In the genomic region with DNA sequence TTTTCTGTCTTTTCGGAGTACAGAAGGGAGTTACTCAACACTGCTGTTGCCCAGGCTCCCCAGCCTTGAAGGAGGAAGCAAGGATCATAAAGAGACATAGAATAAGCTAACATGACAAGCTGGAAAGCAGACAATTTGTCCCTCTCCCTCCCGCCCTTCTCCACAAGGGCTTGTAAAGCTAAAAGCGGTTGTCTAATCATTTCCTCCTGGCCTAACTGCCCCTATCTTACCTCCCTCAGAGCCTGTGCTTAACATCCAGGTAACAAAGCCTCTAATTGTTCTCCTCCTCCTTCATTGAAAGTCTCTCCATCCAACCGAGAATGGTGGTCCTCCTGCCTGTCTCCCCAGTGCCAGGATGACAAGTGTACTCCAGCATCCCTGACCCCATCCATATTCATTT, we compare ENCODE assay signal across 8 mouse cellular contexts. TPM values are rescaled to one million over a fixed set of nuclear protein-coding genes. Genes with fewer than 3 reads are reported as not detected.
A peak's percentile ranks its signal among the peaks of the same experiment; 100 is the strongest.
DNase-seq lines count a peak whose midpoint lies in the region; ATAC-seq lines count a peak whose summit lies in the region.

No protein-coding gene starts in this region.

- H3K27me3 ChIP-seq in heart, embryonic 12.5 days (replicated peaks) = no peaks in the 10 kb centered on the region
- no peaks in the 10 kb centered on the region for H3K27me3 ChIP-seq in hindbrain, embryonic 16.5 days (replicated peaks; ENCODE audit: control insufficient read depth, insufficient read depth, low read length)
- H3K27me3 ChIP-seq in midbrain, embryonic 12.5 days = no peaks in the 10 kb centered on the region

- no peak overlapping the region for H3K27ac ChIP-seq in heart, embryonic 12.5 days (ENCODE audit: poor library complexity, severe bottlenecking)
- no peak overlapping the region for H3K27ac ChIP-seq in hindbrain, embryonic 16.5 days (ENCODE audit: low read depth, low read length)
- no peak overlapping the region for H3K27ac ChIP-seq in midbrain, embryonic 12.5 days (replicated peaks)

- no peak for ATAC-seq in heart, embryonic 12.5 days (ENCODE audit: insufficient number of reproducible peaks, low FRiP score)
- no peak for ATAC-seq in hindbrain, embryonic 16.5 days
- ATAC-seq in midbrain, embryonic 12.5 days (ENCODE audit: low FRiP score, low read depth) = no peak
- ATAC-seq in monocyte, adult 5-6 weeks (replicated peaks; ENCODE audit: insufficient number of reproducible peaks, low FRiP score, low TSS enrichment, poor library complexity, severe bottlenecking) = no peak
- ATAC-seq in cerebellum, adult (ENCODE audit: insufficient number of reproducible peaks, low FRiP score, low TSS enrichment) = no peak

- intact Hi-C loops in heart, postnatal 25 days (cut with DNase I) = no loop called here

- H3K4me2 ChIP-seq in heart, embryonic 12.5 days = peak overlapping the region; percentile 93
- H3K4me2 ChIP-seq in hindbrain, embryonic 16.5 days (ENCODE audit: low read length) = peak overlapping the region; percentile 66
- H3K4me2 ChIP-seq in midbrain, embryonic 12.5 days (replicated peaks) = peak overlapping the region; percentile 67

- no peaks in the 10 kb centered on the region for H3K9me3 ChIP-seq in heart, embryonic 12.5 days (replicated peaks)
- no peaks in the 10 kb centered on the region for H3K9me3 ChIP-seq in hindbrain, embryonic 16.5 days (ENCODE audit: control insufficient read depth, low read length)
- no peaks in the 10 kb centered on the region for H3K9me3 ChIP-seq in midbrain, embryonic 12.5 days

- peaks cover 20% of the 10 kb centered on the region for H3K4me1 ChIP-seq in heart, embryonic 12.5 days (replicated peaks)
- peaks cover 15% of the 10 kb centered on the region for H3K4me1 ChIP-seq in hindbrain, embryonic 16.5 days (ENCODE audit: control insufficient read depth, insufficient read depth, low read depth, low read length)
- peaks cover 16% of the 10 kb centered on the region for H3K4me1 ChIP-seq in midbrain, embryonic 12.5 days

- WGBS in heart, embryonic 12.5 days = 55% methylated on average over 4 of the region's 4 CpGs
- 44% methylated on average over 4 of the region's 4 CpGs for WGBS in hindbrain, embryonic 16.5 days
- 48% methylated on average over 4 of the region's 4 CpGs for WGBS in midbrain, embryonic 12.5 days

- H3K9ac ChIP-seq in heart, embryonic 12.5 days = peak overlapping the region; percentile 52
- peak overlapping the region; percentile 42; the same call in 1 of the 2 replicates for H3K9ac ChIP-seq in hindbrain, embryonic 16.5 days (ENCODE audit: low read depth, low read length)
- peak overlapping the region; percentile 29; the same call in 1 of the 2 replicates for H3K9ac ChIP-seq in midbrain, embryonic 12.5 days (replicated peaks)

- H3K4me3 ChIP-seq in heart, embryonic 12.5 days = peak overlapping the region; percentile 74
- peak overlapping the region; percentile 64 for H3K4me3 ChIP-seq in hindbrain, embryonic 16.5 days (ENCODE audit: low read length)
- H3K4me3 ChIP-seq in midbrain, embryonic 12.5 days = peak overlapping the region; percentile 61

- DNase-seq in heart, postnatal 25 days (ENCODE audit: low spot score) = no peak
- peak; percentile 35 for DNase-seq in MEL-GATA-1-ER (ENCODE audit: extremely low read depth, low read depth)
- no peak for DNase-seq in adrenal gland, postnatal 36 days

- peaks cover 35% of the 10 kb centered on the region for H3K36me3 ChIP-seq in heart, embryonic 12.5 days
- peaks cover 6% of the 10 kb centered on the region; the same call in 1 of the 2 replicates for H3K36me3 ChIP-seq in hindbrain, embryonic 16.5 days (ENCODE audit: control insufficient read depth, insufficient read depth, low read length)
- peaks cover 33% of the 10 kb centered on the region for H3K36me3 ChIP-seq in midbrain, embryonic 12.5 days

RNA-seq across cellular contexts. Expression of a gene that starts 1.4 kb away (rescaled TPM):
- polyA plus RNA-seq in heart, embryonic 12.5 days (2016; fragmentation: Nextera tagmentation; extraction: Ambion mirVana) = 27.1 and 28.0 TPM in 2 replicates
- 10 to 100 TPM; 40.3 to 41.8 TPM for total RNA-seq in heart, postnatal 25 days (2021)
- polyA plus RNA-seq in hindbrain, embryonic 16.5 days (2015; fragmentation: Nextera tagmentation; extraction: Ambion mirVana) = 44.3 and 45.9 TPM in 2 replicates
- polyA plus RNA-seq in midbrain, embryonic 12.5 days (2016; fragmentation: Nextera tagmentation; extraction: Ambion mirVana) = 27.6 and 29.7 TPM in 2 replicates
- 6.1 to 10.7 TPM (median 9.1 TPM) in 3 replicates for total RNA-seq in monocyte, adult 5-6 weeks (2017)
- total RNA-seq in adrenal gland, postnatal 36 days (2021) = 100 to 1,000 TPM; 126 to 133 TPM

RNA-seq across cellular contexts. Expression of a gene that starts 5.8 kb away (rescaled TPM):
- 90.9 and 94.3 TPM in 2 replicates for polyA plus RNA-seq in heart, embryonic 12.5 days (2016; fragmentation: Nextera tagmentation; extraction: Ambion mirVana)
- total RNA-seq in heart, postnatal 25 days (2021) = 10 to 100 TPM; 46.6 to 51.5 TPM
- polyA plus RNA-seq in hindbrain, embryonic 16.5 days (2015; fragmentation: Nextera tagmentation; extraction: Ambion mirVana) = 99.0 and 116 TPM in 2 replicates
- polyA plus RNA-seq in midbrain, embryonic 12.5 days (2016; fragmentation: Nextera tagmentation; extraction: Ambion mirVana) = 112 and 119 TPM in 2 replicates
- total RNA-seq in monocyte, adult 5-6 weeks (2017) = 26.7 to 93.0 TPM (median 26.9 TPM) in 3 replicates
- 10 to 100 TPM; 81.9 to 90.1 TPM for total RNA-seq in adrenal gland, postnatal 36 days (2021)

RNA-seq across cellular contexts. Expression of a gene that starts 34.6 kb away (rescaled TPM):
- polyA plus RNA-seq in heart, embryonic 12.5 days (2016; fragmentation: Nextera tagmentation; extraction: Ambion mirVana) = 36.8 and 37.6 TPM in 2 replicates
- total RNA-seq in heart, postnatal 25 days (2021) = 10 to 100 TPM; 14.3 to 17.5 TPM
- polyA plus RNA-seq in hindbrain, embryonic 16.5 days (2015; fragmentation: Nextera tagmentation; extraction: Ambion mirVana) = 42.2 and 47.7 TPM in 2 replicates
- polyA plus RNA-seq in midbrain, embryonic 12.5 days (2016; fragmentation: Nextera tagmentation; extraction: Ambion mirVana) = 33.9 and 38.5 TPM in 2 replicates
- 3.1 to 9.5 TPM (median 5.5 TPM) in 3 replicates for total RNA-seq in monocyte, adult 5-6 weeks (2017)
- 10 to 100 TPM; 15.2 to 17.7 TPM for total RNA-seq in adrenal gland, postnatal 36 days (2021)

RNA-seq across cellular contexts. Expression of a gene that starts 39.1 kb away (rescaled TPM):
- 92.2 and 95.9 TPM in 2 replicates for polyA plus RNA-seq in heart, embryonic 12.5 days (2016; fragmentation: Nextera tagmentation; extraction: Ambion mirVana)
- total RNA-seq in heart, postnatal 25 days (2021) = 100 to 1,000 TPM; 129 to 136 TPM
- polyA plus RNA-seq in hindbrain, embryonic 16.5 days (2015; fragmentation: Nextera tagmentation; extraction: Ambion mirVana) = 75.8 and 83.0 TPM in 2 replicates
- polyA plus RNA-seq in midbrain, embryonic 12.5 days (2016; fragmentation: Nextera tagmentation; extraction: Ambion mirVana) = 98.4 and 106 TPM in 2 replicates
- 46.5 to 54.0 TPM (median 51.7 TPM) in 3 replicates for total RNA-seq in monocyte, adult 5-6 weeks (2017)
- 10 to 100 TPM; 96.3 to 96.5 TPM for total RNA-seq in adrenal gland, postnatal 36 days (2021)

RNA-seq across cellular contexts. Expression of a gene that starts 45.5 kb away (rescaled TPM):
- polyA plus RNA-seq in heart, embryonic 12.5 days (2016; fragmentation: Nextera tagmentation; extraction: Ambion mirVana) = 0.11 TPM in 1 of 2 replicates, not detected in the other
- not detected for total RNA-seq in heart, postnatal 25 days (2021)
- 0.09 TPM in 1 of 2 replicates, not detected in the other for polyA plus RNA-seq in hindbrain, embryonic 16.5 days (2015; fragmentation: Nextera tagmentation; extraction: Ambion mirVana)
- not detected in 2 replicates for polyA plus RNA-seq in midbrain, embryonic 12.5 days (2016; fragmentation: Nextera tagmentation; extraction: Ambion mirVana)
- not detected in 3 replicates for total RNA-seq in monocyte, adult 5-6 weeks (2017)
- total RNA-seq in adrenal gland, postnatal 36 days (2021) = under 1 TPM; 0.13 to 0.43 TPM
